Mouse (Mus musculus) megakaryocyte-erythroid progenitor cell, adult 5-6 weeks (primary cell): ENCODE data around the gene Pbx4. TPM values are rescaled to one million over a fixed set of nuclear protein-coding genes. Genes with fewer than 3 reads are reported as not detected.
A peak's percentile ranks its signal among the peaks of the same experiment; 100 is the strongest.

Source experiments
- ATAC-seq: replicated peaks from 2 replicates; pipeline ENCODE4 v1.8.0; 2016; ENCODE audit warnings: mild to moderate bottlenecking, inconsistent platforms; ENCODE audit not compliant: severe bottlenecking, poor library complexity, low FRiP score, low TSS enrichment
- total RNA-seq, 2 experiments: library from RNA; stranded (forward) in 1 of 2; stranded (reverse) in 1 of 2; fragments of 200-1000, 215-1000 nt in 1 of 2; fragments of >200 nt in 1 of 2; fragmentation: Nextera tagmentation in 1 of 2; gene quantifications; 2 replicates each; pipeline ENCODE4 v1.2.3; 2014 to 2017

Pbx4 gene
- total RNA-seq, 2 experiments from 2014 or later, result 20.7 to 72.8 TPM

DNA sequence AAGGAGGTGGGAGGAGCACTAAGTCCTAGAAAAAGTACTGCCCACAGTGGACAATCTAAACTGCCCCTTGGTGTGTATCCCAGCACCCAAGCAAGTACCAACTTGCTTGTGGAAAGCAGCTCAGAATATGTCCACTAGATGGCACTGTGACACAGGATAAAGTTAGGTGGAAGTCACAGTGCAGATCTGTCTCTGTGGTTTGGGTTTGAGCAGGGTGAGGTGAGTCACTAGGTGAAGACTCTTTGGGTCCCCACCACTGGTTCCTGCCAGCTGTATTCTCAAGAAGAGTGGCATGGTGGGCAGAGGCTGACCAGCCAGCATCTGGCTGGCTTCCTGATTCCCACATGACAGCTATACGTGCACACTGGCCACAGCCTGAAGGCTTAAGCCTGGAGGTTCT is 86.7 kb downstream of the Pbx4 start:
- ATAC-seq, result peak; percentile 56

GRCm38 (mm10) chr8:69919876-69920662 is 87.8 kb downstream of the Pbx4 start:
- ATAC-seq, result peak; percentile 48

DNA sequence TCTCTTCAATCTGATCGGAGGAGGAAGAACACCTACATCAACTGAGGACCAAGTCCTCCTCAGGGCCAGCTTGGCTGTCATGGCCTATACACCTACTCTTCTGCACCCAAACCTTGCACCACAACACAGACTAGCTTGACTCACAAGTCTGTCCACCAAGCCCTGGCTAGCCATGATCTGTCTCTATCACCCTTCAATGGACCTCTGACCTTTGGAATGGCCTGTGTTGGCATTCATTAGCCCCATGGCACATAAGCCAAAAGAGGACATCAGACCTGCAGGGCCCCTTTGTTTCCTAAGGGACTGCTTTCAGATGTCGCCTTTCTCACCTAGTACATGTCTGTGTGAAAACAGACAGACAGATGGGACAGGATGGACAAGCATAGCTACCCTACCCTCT is 88.8 kb downstream of the Pbx4 start:
- ATAC-seq, result no peak

Other genes with a start within 250 kb of the Pbx4 start
- gene Zfp868, start 206.9 kb upstream of the Pbx4 start, total RNA-seq (2014; fragmentation: Nextera tagmentation), result 34.9 and 36.2 TPM in 2 replicates
- 12.4 and 16.0 TPM in 2 replicates for gene Zfp868, start 206.9 kb upstream of the Pbx4 start, total RNA-seq (2017)
- gene Zfp964, start 178.0 kb upstream of the Pbx4 start, total RNA-seq (2014; fragmentation: Nextera tagmentation), result 0.59 TPM in 1 of 2 replicates, not detected in the other
- 0.61 and 1.2 TPM in 2 replicates for gene Zfp964, start 178.0 kb upstream of the Pbx4 start, total RNA-seq (2017)
- gene Zfp869, start 121.8 kb upstream of the Pbx4 start, total RNA-seq (2014; fragmentation: Nextera tagmentation), result 16.3 and 25.8 TPM in 2 replicates
- gene Zfp869, start 121.8 kb upstream of the Pbx4 start, total RNA-seq (2017), result 21.5 and 42.9 TPM in 2 replicates
- 6.0 and 6.7 TPM in 2 replicates for gene Zfp963, start 82.5 kb upstream of the Pbx4 start, total RNA-seq (2014; fragmentation: Nextera tagmentation)
- gene Zfp963, start 82.5 kb upstream of the Pbx4 start, total RNA-seq (2017), result 5.0 and 7.4 TPM in 2 replicates
- 1.3 TPM in 1 of 2 replicates, not detected in the other for gene Gm20422, start 57.6 kb upstream of the Pbx4 start, total RNA-seq (2014; fragmentation: Nextera tagmentation)
- not detected in 2 replicates for gene Gm20422, start 57.6 kb upstream of the Pbx4 start, total RNA-seq (2017)
- 48.8 and 58.1 TPM in 2 replicates for gene Atp13a1, start 41.3 kb upstream of the Pbx4 start, total RNA-seq (2014; fragmentation: Nextera tagmentation)
- gene Atp13a1, start 41.3 kb upstream of the Pbx4 start, total RNA-seq (2017), result 13.7 and 23.2 TPM in 2 replicates
- 26.3 and 29.8 TPM in 2 replicates for gene Zfp866, start 41.3 kb upstream of the Pbx4 start, total RNA-seq (2014; fragmentation: Nextera tagmentation)
- gene Zfp866, start 41.3 kb upstream of the Pbx4 start, total RNA-seq (2017), result 23.4 and 25.7 TPM in 2 replicates
- 15.1 and 65.6 TPM in 2 replicates for gene Gmip, start 23.8 kb upstream of the Pbx4 start, total RNA-seq (2014; fragmentation: Nextera tagmentation)
- 7.6 and 28.5 TPM in 2 replicates for gene Gmip, start 23.8 kb upstream of the Pbx4 start, total RNA-seq (2017)
- 2.1 and 2.4 TPM in 2 replicates for gene Lpar2, start 10.1 kb upstream of the Pbx4 start, total RNA-seq (2014; fragmentation: Nextera tagmentation)
- gene Lpar2, start 10.1 kb upstream of the Pbx4 start, total RNA-seq (2017), result 0.28 and 0.38 TPM in 2 replicates
- not detected in 2 replicates for gene Cilp2, start 55.2 kb downstream of the Pbx4 start, total RNA-seq (2014; fragmentation: Nextera tagmentation)
- not detected in 2 replicates for gene Cilp2, start 55.2 kb downstream of the Pbx4 start, total RNA-seq (2017)
- 1.4 TPM in 1 of 2 replicates, not detected in the other for gene Tssk6, start 69.7 kb downstream of the Pbx4 start, total RNA-seq (2014; fragmentation: Nextera tagmentation)
- gene Tssk6, start 69.7 kb downstream of the Pbx4 start, total RNA-seq (2017), result 0.15 TPM in 1 of 2 replicates, not detected in the other
- gene Ndufa13, start 70.1 kb downstream of the Pbx4 start, total RNA-seq (2014; fragmentation: Nextera tagmentation), result 110 and 122 TPM in 2 replicates
- 91.6 and 99.6 TPM in 2 replicates for gene Ndufa13, start 70.1 kb downstream of the Pbx4 start, total RNA-seq (2017)
- not detected in 2 replicates for gene Yjefn3, start 70.2 kb downstream of the Pbx4 start, total RNA-seq (2014; fragmentation: Nextera tagmentation)
- not detected in 2 replicates for gene Yjefn3, start 70.2 kb downstream of the Pbx4 start, total RNA-seq (2017)
- 75.4 and 89.7 TPM in 2 replicates for gene Gatad2a, start 163.9 kb downstream of the Pbx4 start, total RNA-seq (2014; fragmentation: Nextera tagmentation)
- gene Gatad2a, start 163.9 kb downstream of the Pbx4 start, total RNA-seq (2017), result 68.7 and 107 TPM in 2 replicates
- gene Mau2, start 210.2 kb downstream of the Pbx4 start, total RNA-seq (2014; fragmentation: Nextera tagmentation), result 45.9 and 62.1 TPM in 2 replicates
- 33.4 TPM in 2 replicates for gene Mau2, start 210.2 kb downstream of the Pbx4 start, total RNA-seq (2017)
- gene Sugp1, start 210.3 kb downstream of the Pbx4 start, total RNA-seq (2014; fragmentation: Nextera tagmentation), result 24.6 and 26.9 TPM in 2 replicates
- gene Sugp1, start 210.3 kb downstream of the Pbx4 start, total RNA-seq (2017), result 31.1 and 33.0 TPM in 2 replicates
- 0.77 TPM in 1 of 2 replicates, not detected in the other for gene Tm6sf2, start 240.4 kb downstream of the Pbx4 start, total RNA-seq (2014; fragmentation: Nextera tagmentation)
- not detected in 2 replicates for gene Tm6sf2, start 240.4 kb downstream of the Pbx4 start, total RNA-seq (2017)